Mouse (Mus musculus): ENCODE data around the gene Vash2. TPM values are rescaled to one million over a fixed set of nuclear protein-coding genes. Genes with fewer than 3 reads are reported as not detected.
A peak's percentile ranks its signal among the peaks of the same experiment; 100 is the strongest.

Gene Vash2
- polyA plus RNA-seq, 1 experiment: 3.4 TPM

GRCm38 (mm10) chr1:190978001-190978400 is 1.1 kb downstream of the Vash2 start:
- H3K4me3 ChIP-seq (ENCODE audit: control insufficient read depth, insufficient read depth, low read length): peak overlapping the region; percentile 45
- H3K36me3 ChIP-seq (ENCODE audit: control insufficient read depth, insufficient read depth, low read length): no peaks in the 10 kb centered on the region
- H3K4me1 ChIP-seq (replicated peaks; ENCODE audit: control insufficient read depth, insufficient read depth, low read length): peaks cover 14% of the 10 kb centered on the region
- no peak overlapping the region for H3K27ac ChIP-seq (ENCODE audit: control insufficient read depth, insufficient read depth, low read length)
- peaks cover 25% of the 10 kb centered on the region for H3K27me3 ChIP-seq (ENCODE audit: control insufficient read depth, insufficient read depth, low read length)
- no peak for DNase-seq
- WGBS: 11% methylated on average over 22 of the region's 22 CpGs
- TF ChIP-seq CTCF (IDR thresholded peaks at IDR 0.05; ENCODE audit: borderline replicate concordance, control insufficient read depth, extremely low read depth, insufficient read depth, low read length, poor library complexity) (no peak), POLR2A (IDR thresholded peaks at IDR 0.05; ENCODE audit: control insufficient read depth, extremely low read depth, insufficient read depth, low read length, poor library complexity) (no peak)

GRCm38 (mm10) chr1:190976887-190977573 is 2.1 kb downstream of the Vash2 start:
- no peak for DNase-seq
- no peaks in the 10 kb centered on the region for H3K36me3 ChIP-seq (ENCODE audit: control insufficient read depth, insufficient read depth, low read length)
- TF ChIP-seq CTCF (IDR thresholded peaks at IDR 0.05; ENCODE audit: borderline replicate concordance, control insufficient read depth, extremely low read depth, insufficient read depth, low read length, poor library complexity) (no peak), POLR2A (IDR thresholded peaks at IDR 0.05; ENCODE audit: control insufficient read depth, extremely low read depth, insufficient read depth, low read length, poor library complexity) (no peak)
- H3K4me3 ChIP-seq (ENCODE audit: control insufficient read depth, insufficient read depth, low read length): no peak overlapping the region
- 77% methylated on average over 11 of the region's 11 CpGs for WGBS
- peaks cover 25% of the 10 kb centered on the region for H3K27me3 ChIP-seq (ENCODE audit: control insufficient read depth, insufficient read depth, low read length)
- peaks cover 14% of the 10 kb centered on the region for H3K4me1 ChIP-seq (replicated peaks; ENCODE audit: control insufficient read depth, insufficient read depth, low read length)
- no peak overlapping the region for H3K27ac ChIP-seq (ENCODE audit: control insufficient read depth, insufficient read depth, low read length)

GRCm38 (mm10) chr1:190974833-190975232 is 4.3 kb downstream of the Vash2 start:
- H3K27ac ChIP-seq (ENCODE audit: control insufficient read depth, insufficient read depth, low read length): no peak overlapping the region
- DNase-seq: no peak

GRCm38 (mm10) chr1:190974191-190974590 is 4.9 kb downstream of the Vash2 start:
- H3K27me3 ChIP-seq (ENCODE audit: control insufficient read depth, insufficient read depth, low read length): peaks cover 20% of the 10 kb centered on the region
- 89% methylated on average over 8 of the region's 8 CpGs for WGBS
- H3K4me1 ChIP-seq (replicated peaks; ENCODE audit: control insufficient read depth, insufficient read depth, low read length): peaks cover 12% of the 10 kb centered on the region

More at GRCm38 (mm10) chr1:190974833-190975232, 4.3 kb downstream of the Vash2 start:
- Histone ChIP-seq H3K27me3 (ENCODE audit: control insufficient read depth, insufficient read depth, low read length) (peaks cover 23% of the 10 kb centered on the region), H3K4me3 (ENCODE audit: control insufficient read depth, insufficient read depth, low read length) (no peak overlapping the region), H3K36me3 (ENCODE audit: control insufficient read depth, insufficient read depth, low read length) (no peaks in the 10 kb centered on the region), H3K4me1 (replicated peaks; ENCODE audit: control insufficient read depth, insufficient read depth, low read length) (peaks cover 14% of the 10 kb centered on the region)
- 90% methylated on average over 1 of the region's 1 CpGs for WGBS
- no peak for TF ChIP-seq CTCF (IDR thresholded peaks at IDR 0.05; ENCODE audit: borderline replicate concordance, control insufficient read depth, extremely low read depth, insufficient read depth, low read length, poor library complexity)
- no peak for TF ChIP-seq POLR2A (IDR thresholded peaks at IDR 0.05; ENCODE audit: control insufficient read depth, extremely low read depth, insufficient read depth, low read length, poor library complexity)

GRCm38 (mm10) chr1:190972612-190973192 is 6.4 kb downstream of the Vash2 start:
- DNase-seq: no peak
- Histone ChIP-seq H3K27ac (ENCODE audit: control insufficient read depth, insufficient read depth, low read length) (no peak overlapping the region), H3K27me3 (ENCODE audit: control insufficient read depth, insufficient read depth, low read length) (peaks cover 7% of the 10 kb centered on the region; the same call in 1 of the 2 replicates), H3K4me3 (ENCODE audit: control insufficient read depth, insufficient read depth, low read length) (no peak overlapping the region), H3K4me1 (replicated peaks; ENCODE audit: control insufficient read depth, insufficient read depth, low read length) (no peaks in the 10 kb centered on the region), H3K36me3 (ENCODE audit: control insufficient read depth, insufficient read depth, low read length) (no peaks in the 10 kb centered on the region)
- WGBS: 67% methylated on average over 7 of the region's 7 CpGs
- no peak for TF ChIP-seq CTCF (IDR thresholded peaks at IDR 0.05; ENCODE audit: borderline replicate concordance, control insufficient read depth, extremely low read depth, insufficient read depth, low read length, poor library complexity)
- TF ChIP-seq POLR2A (IDR thresholded peaks at IDR 0.05; ENCODE audit: control insufficient read depth, extremely low read depth, insufficient read depth, low read length, poor library complexity): no peak

More at GRCm38 (mm10) chr1:190974191-190974590, 4.9 kb downstream of the Vash2 start:
- Histone ChIP-seq H3K27ac (ENCODE audit: control insufficient read depth, insufficient read depth, low read length) (no peak overlapping the region), H3K36me3 (ENCODE audit: control insufficient read depth, insufficient read depth, low read length) (no peaks in the 10 kb centered on the region), H3K4me3 (ENCODE audit: control insufficient read depth, insufficient read depth, low read length) (no peak overlapping the region)
- DNase-seq: no peak
- TF ChIP-seq CTCF (IDR thresholded peaks at IDR 0.05; ENCODE audit: borderline replicate concordance, control insufficient read depth, extremely low read depth, insufficient read depth, low read length, poor library complexity): no peak
- TF ChIP-seq POLR2A (IDR thresholded peaks at IDR 0.05; ENCODE audit: control insufficient read depth, extremely low read depth, insufficient read depth, low read length, poor library complexity): no peak

GRCm38 (mm10) chr1:190971708-190972610 is 7.1 kb downstream of the Vash2 start:
- WGBS: 76% methylated on average over 14 of the region's 14 CpGs
- Histone ChIP-seq H3K4me3 (ENCODE audit: control insufficient read depth, insufficient read depth, low read length) (no peak overlapping the region), H3K4me1 (replicated peaks; ENCODE audit: control insufficient read depth, insufficient read depth, low read length) (no peaks in the 10 kb centered on the region), H3K27ac (ENCODE audit: control insufficient read depth, insufficient read depth, low read length) (no peak overlapping the region), H3K27me3 (ENCODE audit: control insufficient read depth, insufficient read depth, low read length) (peaks cover 3% of the 10 kb centered on the region; the same call in 1 of the 2 replicates), H3K36me3 (ENCODE audit: control insufficient read depth, insufficient read depth, low read length) (no peaks in the 10 kb centered on the region)
- TF ChIP-seq CTCF (IDR thresholded peaks at IDR 0.05; ENCODE audit: borderline replicate concordance, control insufficient read depth, extremely low read depth, insufficient read depth, low read length, poor library complexity) (no peak), POLR2A (IDR thresholded peaks at IDR 0.05; ENCODE audit: control insufficient read depth, extremely low read depth, insufficient read depth, low read length, poor library complexity) (no peak)
- no peak for DNase-seq
